Mouse (Mus musculus) mesoderm, embryonic 11.5 days (tissue): ENCODE results near the gene Uba52.
A peak's percentile ranks its signal among the peaks of the same experiment; 100 is the strongest.

Experiments used
- DNase-seq: peaks from one replicate; pipeline ENCODE4 v3.0.0-alpha.2; 2012; ENCODE audit warnings: low read depth, low spot score

The Uba52 gene

GRCm38 (mm10) chr8:70510228-70510915 lies at the start of gene Uba52:
Uba52 (minus strand) TSS chr8:70510801.
- DNase-seq = peak; percentile 99

DNA sequence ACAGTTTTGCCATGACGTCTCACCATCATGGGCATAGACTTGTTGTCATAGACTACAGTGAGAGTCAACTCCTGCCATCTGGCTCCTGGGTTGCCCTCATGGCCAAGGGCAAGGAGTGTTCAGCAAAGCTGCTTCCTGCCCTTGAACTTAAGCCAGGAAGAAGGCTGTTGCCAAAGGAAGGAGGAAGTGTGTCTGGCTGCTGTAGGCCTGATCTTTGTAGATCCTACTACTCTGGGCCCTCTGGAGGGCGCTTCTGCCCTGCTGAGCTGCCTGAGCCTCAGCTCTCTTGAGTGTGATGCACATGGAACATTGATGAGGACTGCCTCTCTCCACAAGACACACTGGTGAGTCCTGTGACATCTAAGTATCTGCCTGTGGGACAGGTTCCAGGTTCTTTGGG lies 49.5 kb upstream of the Uba52 start:
- no peak for DNase-seq

DNA sequence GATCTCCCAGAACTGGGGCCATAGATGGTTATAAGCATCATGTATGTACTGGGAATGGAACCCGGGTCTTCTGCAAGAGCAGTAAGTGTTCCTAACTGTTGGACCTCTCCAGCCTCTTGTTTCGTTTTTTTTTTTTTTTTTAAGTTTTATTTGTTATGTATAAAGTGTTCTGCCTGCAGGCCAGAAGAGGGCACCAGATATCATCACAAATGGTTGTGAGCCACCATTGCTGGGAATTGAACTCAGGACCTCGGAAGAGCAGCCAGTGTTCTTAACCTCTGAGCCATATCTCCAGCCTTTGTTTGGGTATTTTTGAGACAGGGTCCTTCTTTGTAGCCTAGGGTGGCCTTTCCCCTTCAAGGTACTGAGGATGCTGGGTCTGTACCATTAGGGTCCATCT lies 48.4 kb upstream of the Uba52 start:
- DNase-seq = no peak

GRCm38 (mm10) chr8:70558334-70558733 lies 47.7 kb upstream of the Uba52 start:
- DNase-seq = no peak

DNA sequence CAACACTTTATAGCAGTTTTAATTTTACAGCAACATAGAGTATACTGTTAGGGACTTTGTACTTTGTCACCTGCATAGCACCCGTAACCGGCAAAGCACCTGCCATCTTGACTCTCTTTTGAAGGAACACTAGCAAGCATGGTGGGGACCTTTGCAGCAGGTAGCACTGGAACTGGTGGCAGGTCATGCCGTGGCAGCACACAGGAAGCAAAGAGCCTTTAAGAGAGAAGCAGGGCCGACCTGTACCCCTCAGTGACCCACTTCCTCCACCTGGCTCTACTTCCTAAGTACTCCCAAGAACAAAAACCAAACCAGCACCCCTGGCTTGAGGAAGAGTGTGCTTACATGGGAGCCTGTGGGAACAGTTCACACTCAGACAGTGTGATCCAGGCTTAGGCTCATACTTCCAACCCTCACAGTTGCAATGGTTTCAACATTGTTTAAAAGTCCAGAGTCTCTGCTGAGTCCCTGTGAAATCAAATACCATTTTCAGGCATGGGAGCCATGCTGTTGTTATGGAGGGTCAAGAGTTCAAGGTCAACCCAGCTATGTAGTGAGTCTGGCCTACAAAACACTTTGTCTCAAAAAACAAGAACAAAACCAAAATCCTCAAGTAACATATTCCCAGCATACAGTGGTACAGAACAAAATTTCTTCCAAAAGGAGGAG lies 44.6 kb upstream of the Uba52 start:
- DNase-seq = no peak

DNA sequence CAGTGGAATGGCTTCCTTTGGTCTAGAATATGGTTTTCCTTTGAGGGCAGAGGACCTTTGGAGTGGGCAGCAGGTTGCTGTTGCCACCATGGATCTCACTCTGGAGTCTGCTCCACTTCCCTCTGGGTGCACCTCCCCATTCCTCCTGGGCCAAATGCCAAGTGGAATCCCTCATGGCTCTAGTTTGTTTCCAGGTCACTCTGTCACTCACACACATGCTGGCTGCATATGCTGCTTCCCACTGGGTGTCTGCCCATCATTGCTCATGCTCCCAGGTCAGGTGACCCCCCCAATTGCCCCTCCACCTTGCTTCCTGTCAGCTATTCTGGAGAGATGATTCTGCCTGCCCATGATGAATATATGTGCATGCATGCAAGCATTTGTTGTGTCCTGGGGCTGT lies 43.1 kb upstream of the Uba52 start:
- DNase-seq = no peak

GRCm38 (mm10) chr8:70552836-70553235 lies 42.2 kb upstream of the Uba52 start:
- DNase-seq = no peak

- no peak for DNase-seq
Measured at GRCm38 (mm10) chr8:70551558-70552161, 41.1 kb upstream of the Uba52 start.

DNA sequence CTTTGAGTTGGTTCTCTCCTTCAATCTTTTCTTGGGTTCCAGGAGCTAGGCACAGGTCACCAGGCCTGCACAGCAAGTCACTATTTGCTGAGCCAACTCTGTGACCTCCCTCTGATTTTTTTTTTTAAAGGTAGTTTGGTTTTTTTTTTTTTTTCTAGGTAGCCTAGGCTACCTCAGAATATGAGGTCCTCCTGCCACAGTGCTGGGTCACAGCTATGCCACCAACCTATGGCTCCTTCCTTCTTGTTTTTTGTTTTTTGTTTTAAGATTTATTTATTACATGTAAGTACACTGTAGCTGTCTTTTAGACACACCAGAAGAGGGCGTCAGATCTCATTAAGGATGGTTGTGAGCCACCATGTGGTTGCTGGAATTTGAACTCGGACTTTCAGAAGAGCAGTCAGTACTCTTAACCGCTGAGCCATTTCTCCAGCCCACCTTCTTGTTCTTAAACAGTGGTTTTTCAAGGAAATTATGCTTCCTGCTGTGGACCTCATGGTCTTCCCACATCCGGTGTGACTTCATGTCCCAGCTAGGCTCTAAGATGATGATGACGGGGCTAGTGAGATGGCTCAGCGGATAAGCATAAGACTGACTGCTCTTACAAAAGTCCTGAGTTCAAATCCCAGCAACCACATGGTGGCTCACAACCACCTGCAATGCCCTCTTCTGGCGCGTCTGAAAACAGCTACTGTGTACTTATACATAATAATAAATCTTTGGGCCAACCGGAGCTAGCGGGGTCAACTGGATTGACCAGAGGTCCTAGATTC lies 39.0 kb upstream of the Uba52 start:
- no peak for DNase-seq

GRCm38 (mm10) chr8:70547762-70548161 lies 37.2 kb upstream of the Uba52 start:
- no peak for DNase-seq

DNA sequence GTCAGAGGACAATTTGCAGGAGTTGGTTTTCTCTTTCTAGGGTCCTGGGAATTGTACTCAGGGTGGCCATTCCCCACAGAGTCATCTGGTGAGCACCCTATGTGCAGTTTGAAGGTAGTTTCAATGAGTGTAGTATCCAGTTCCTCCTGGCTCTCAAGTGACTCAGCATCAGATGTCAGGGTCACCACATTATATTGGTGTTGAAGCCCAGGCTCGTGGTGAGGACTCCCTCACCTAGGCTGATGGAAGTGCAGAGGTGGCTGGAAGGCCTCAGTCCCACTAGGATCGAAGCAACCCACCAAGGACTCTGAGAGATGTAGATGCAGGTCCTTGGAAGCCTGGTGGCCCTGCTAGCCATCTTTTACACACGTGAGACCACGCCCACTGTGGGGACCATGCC lies 35.8 kb upstream of the Uba52 start:
- DNase-seq = no peak

DNA sequence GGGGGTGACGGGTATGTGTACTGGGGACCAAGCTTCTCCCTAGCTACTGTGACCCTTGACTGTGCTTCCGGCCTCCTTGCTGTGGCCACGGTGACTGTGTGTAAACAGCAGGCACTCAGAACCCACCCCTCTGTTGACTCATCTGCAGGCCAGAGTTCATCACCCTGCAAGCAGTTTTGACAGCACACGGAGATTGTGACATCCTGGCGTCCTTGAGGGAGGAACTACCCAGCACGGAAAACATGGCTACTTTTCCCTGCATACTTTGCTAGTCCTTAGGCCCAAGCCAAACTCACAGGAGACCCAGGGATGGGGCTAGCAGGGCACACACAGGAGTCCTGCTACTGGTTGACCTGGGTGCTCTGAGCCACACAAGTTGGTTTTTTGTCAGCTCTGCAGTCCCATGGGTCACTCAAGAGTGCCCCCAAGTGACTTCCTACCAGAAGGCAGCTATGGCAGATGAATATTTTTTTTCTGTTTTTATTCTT lies 33.6 kb upstream of the Uba52 start:
- DNase-seq = no peak

- DNase-seq = no peak
Measured at GRCm38 (mm10) chr8:70541081-70541480, 30.5 kb upstream of the Uba52 start.

GRCm38 (mm10) chr8:70540507-70541071 lies 30.0 kb upstream of the Uba52 start:
- no peak for DNase-seq

DNA sequence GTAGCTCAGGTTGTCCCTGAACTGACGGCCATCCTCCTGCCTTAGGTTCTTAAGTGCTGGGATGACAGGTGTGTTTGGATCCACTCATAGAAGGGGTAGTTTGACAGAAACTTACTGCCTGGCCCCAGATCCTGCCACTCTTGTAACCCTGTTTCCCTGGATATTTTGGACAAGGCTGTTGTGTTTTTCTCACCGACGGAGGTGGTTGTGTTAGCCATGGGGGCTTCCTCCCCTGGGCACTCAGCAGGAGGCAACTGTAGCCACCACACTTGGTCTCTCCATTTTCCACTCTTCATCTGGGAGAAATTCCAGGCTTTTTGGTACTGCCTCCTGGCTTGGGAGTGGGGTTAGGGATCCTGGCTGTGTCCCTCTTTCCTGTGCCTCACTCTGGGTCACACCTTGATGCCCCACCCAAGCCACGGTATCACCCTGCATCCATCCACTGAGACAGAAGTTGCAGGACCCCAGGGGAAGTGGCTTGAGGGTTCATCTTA lies 29.5 kb upstream of the Uba52 start:
- DNase-seq = no peak

- peak; percentile 99 for DNase-seq
Measured at GRCm38 (mm10) chr8:70539077-70539813, 28.6 kb upstream of the Uba52 start, which contains the start of gene Ell. Ell (plus strand) TSS chr8:70539457.

DNA sequence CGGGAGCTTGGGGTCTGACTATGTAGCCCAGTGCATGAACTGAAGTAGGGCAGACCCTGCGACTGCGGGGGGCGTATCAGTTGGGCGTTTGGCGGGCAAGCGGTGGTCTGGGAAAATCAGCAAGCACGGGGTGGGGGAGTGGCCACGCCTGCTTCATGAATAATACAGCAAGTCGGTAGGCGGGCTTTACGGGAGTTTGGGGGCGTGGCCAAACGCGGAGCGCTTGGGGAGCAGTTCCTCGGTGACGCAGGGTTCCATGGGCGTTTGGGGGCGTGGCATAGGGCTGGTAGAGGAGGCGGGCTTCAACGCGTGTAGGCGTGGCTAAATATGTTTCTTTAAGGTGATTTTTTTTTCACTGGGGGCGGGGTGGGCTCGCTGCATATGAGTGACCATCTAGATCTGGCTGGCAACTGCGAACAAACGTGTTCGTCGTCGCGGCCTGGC lies 28.1 kb upstream of the Uba52 start:
- peak; percentile 100 for DNase-seq

- DNase-seq = peak; percentile 47
Measured at GRCm38 (mm10) chr8:70538024-70538579, 27.5 kb upstream of the Uba52 start.

GRCm38 (mm10) chr8:70535701-70536100 lies 25.1 kb upstream of the Uba52 start:
- no peak for DNase-seq

- DNase-seq = no peak
Measured at GRCm38 (mm10) chr8:70535221-70535620, 24.6 kb upstream of the Uba52 start.
